Mouse (Mus musculus) lung, adult 2 months (tissue): Measurements from ENCODE around the gene Mrpl24.

Experiments
- CTCF ChIP-seq: fragments of 200-500 bp; IDR thresholded peaks from 2 replicates; pipeline ENCODE4 v1.5.1; 2011; ENCODE audit warnings: mild to moderate bottlenecking, low read length, control low read depth; ENCODE audit not compliant: insufficient read depth
- POLR2A ChIP-seq: fragments of 200-500 bp; IDR thresholded peaks from 2 replicates; pipeline ENCODE4 v1.6.1; 2011; ENCODE audit warnings: low read depth, mild to moderate bottlenecking, control low read depth, low read length, borderline replicate concordance; ENCODE audit errors: extremely low read depth

DNA sequence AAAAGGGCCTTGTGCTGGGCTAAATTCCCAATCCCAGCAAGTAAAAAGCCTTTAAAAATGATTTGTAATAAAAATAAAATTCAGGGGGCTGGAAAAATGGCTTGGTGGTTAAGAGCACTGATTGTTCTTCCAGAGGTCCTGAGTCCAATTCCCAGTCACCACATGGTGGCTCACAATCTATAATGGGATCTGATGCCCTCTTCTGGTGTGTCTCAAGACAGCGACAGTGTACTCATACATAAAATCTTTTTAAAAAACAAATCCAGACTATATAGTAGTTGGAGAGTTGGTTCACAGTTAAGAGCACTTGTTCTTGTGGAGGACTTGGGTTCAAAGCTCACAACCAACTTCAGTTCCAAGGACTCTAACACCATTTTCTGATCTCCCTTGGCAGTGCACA, 2.3 kb upstream of the Mrpl24 start:
- TF ChIP-seq CTCF (no peak), POLR2A (no peak)
